Mouse (Mus musculus) stomach, postnatal 0 days (tissue): ENCODE data around the gene Gm28845.

ENCODE experiments used
- CTCF ChIP-seq: IDR thresholded peaks from 2 replicates; pipeline ENCODE4 v1.5.1; 2016; ENCODE audit warnings: antibody characterized with exemption, low read depth, mild to moderate bottlenecking, moderate library complexity
- EP300 ChIP-seq: optimal IDR thresholded peaks from 2 replicates; pipeline ENCODE3; 2016; ENCODE audit warnings: antibody characterized with exemption

DNA sequence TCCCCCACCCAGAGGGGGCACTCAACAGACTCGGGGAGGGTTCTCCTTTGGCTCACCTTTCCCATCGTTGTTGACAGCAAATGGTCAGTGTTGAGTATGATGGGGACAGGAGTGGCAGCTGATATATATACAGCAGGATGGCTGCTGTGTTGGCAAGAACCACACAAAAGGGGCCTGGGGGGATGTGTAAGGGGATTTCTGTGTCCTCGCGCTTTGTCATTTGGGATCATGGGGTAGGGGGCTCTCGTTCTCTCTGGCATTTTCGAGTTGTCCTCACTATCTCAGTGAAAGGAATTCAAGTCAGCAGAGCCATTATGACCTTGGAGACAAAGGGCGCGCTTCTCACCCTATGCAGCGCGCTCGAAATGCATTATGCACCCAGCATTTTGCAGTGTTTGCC is 16.1 kb downstream of the Gm28845 start, which contains the start of gene Cryga:
- TF ChIP-seq CTCF (no peak), EP300 (no peak)
